Comparison of ENCODE assay signal across 24 mouse cellular contexts in the genomic region with DNA sequence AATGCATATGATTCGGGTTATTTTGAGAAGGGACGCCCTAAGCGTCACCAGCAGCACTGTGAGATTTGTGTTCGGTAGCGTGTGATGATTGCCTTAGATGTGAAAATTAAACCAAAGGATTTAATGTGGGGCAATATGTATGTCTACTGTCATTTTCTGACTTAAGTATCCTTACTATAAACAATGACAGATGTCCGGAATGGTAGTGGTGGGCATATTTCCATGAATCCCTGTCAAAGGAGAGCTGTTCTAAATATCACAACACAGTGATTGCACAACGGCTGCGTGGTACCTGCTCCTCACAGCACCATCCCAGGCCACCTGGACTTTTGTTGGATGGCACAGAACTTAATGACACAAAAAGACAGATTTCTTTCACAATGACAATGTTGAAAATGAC.
DNase-seq lines count a peak whose midpoint lies in the region; ATAC-seq and TF ChIP-seq lines count a peak whose summit lies in the region.
"Had no signal": no experiment of that assay in that cellular context is flagged by ENCODE, and none has a peak within 500 bp of the region (broad histone marks: within the 10 kb centered on the region; RNA-seq: fewer than 3 reads in every experiment).

No protein-coding gene starts in this region.

- 72% methylated on average over 8 of the region's 8 CpGs for WGBS in forebrain, embryonic 15.5 days
- 90% methylated on average over 8 of the region's 8 CpGs for WGBS in forebrain, embryonic 11.5 days
- WGBS in midbrain, embryonic 11.5 days = 92% methylated on average over 8 of the region's 8 CpGs
- 90% methylated on average over 8 of the region's 8 CpGs for WGBS in midbrain, embryonic 15.5 days
- 61% methylated on average over 8 of the region's 8 CpGs for WGBS in forebrain, postnatal 0 days
- 91% methylated on average over 8 of the region's 8 CpGs for WGBS in hindbrain, embryonic 16.5 days

- peak; percentile 48 for ATAC-seq in forebrain, embryonic 15.5 days (replicated peaks)
- ATAC-seq in forebrain, embryonic 11.5 days (replicated peaks; ENCODE audit: low FRiP score) = no peak
- ATAC-seq in midbrain, embryonic 11.5 days (ENCODE audit: low FRiP score) = no peak
- ATAC-seq in midbrain, embryonic 15.5 days (replicated peaks) = no peak
- ATAC-seq in forebrain, postnatal 0 days = peak; percentile 88
- ATAC-seq in hindbrain, embryonic 16.5 days = no peak
- ATAC-seq: CD4-positive, CD25-positive, alpha-beta regulatory T cell, adult 4 months; hindbrain, postnatal 0 days; inflammation-experienced regulatory T-cells, adult 6 months had no signal

- H3K27ac ChIP-seq in forebrain, embryonic 15.5 days (replicated peaks) = no peak overlapping the region
- no peak overlapping the region for H3K27ac ChIP-seq in forebrain, embryonic 11.5 days (ENCODE audit: low read depth, low read length)
- no peak overlapping the region for H3K27ac ChIP-seq in midbrain, embryonic 11.5 days (ENCODE audit: low read depth, low read length)
- no peak overlapping the region for H3K27ac ChIP-seq in midbrain, embryonic 15.5 days
- H3K27ac ChIP-seq in forebrain, postnatal 0 days (ENCODE audit: low read depth, low read length) = no peak overlapping the region
- H3K27ac ChIP-seq in hindbrain, embryonic 16.5 days (ENCODE audit: low read depth, low read length) = no peak overlapping the region
- H3K27ac ChIP-seq: embryonic facial prominence, embryonic 12.5 days; embryonic facial prominence, embryonic 15.5 days; heart, embryonic 15.5 days; hindbrain, embryonic 10.5 days; hindbrain, embryonic 13.5 days; hindbrain, postnatal 0 days had no signal

- no peak for DNase-seq in forebrain, embryonic 11.5 days (ENCODE audit: low spot score)
- DNase-seq in midbrain, embryonic 11.5 days (ENCODE audit: low spot score, missing footprints) = peak; percentile 39
- peak; percentile 56 for DNase-seq in forebrain, postnatal 0 days
- DNase-seq: adrenal gland, postnatal 14 days; cerebellum, adult 18-20 months; cerebellum, adult 9-10 months; cerebellum, postnatal 14 days; gastrocnemius, postnatal 10 days; gastrocnemius, postnatal 36 days; heart, postnatal 10 days; heart, postnatal 36 days; kidney, adult 18-20 months had no signal

- TF ChIP-seq CTCF in forebrain, postnatal 0 days (IDR thresholded peaks at IDR 0.05; ENCODE audit: low read depth) = no peak

- H3K27me3 ChIP-seq in forebrain, embryonic 15.5 days = no peaks in the 10 kb centered on the region
- H3K27me3 ChIP-seq in forebrain, embryonic 11.5 days (ENCODE audit: control insufficient read depth, insufficient read depth, low read length) = no peaks in the 10 kb centered on the region
- no peaks in the 10 kb centered on the region for H3K27me3 ChIP-seq in midbrain, embryonic 11.5 days (ENCODE audit: control insufficient read depth, insufficient read depth, low read length)
- no peaks in the 10 kb centered on the region for H3K27me3 ChIP-seq in midbrain, embryonic 15.5 days (replicated peaks)
- no peaks in the 10 kb centered on the region for H3K27me3 ChIP-seq in forebrain, postnatal 0 days (ENCODE audit: insufficient read depth, low read length)
- no peaks in the 10 kb centered on the region for H3K27me3 ChIP-seq in hindbrain, embryonic 16.5 days (replicated peaks; ENCODE audit: control insufficient read depth, insufficient read depth, low read length)
- H3K27me3 ChIP-seq: embryonic facial prominence, embryonic 12.5 days; embryonic facial prominence, embryonic 15.5 days; heart, embryonic 12.5 days; heart, embryonic 15.5 days; hindbrain, embryonic 13.5 days had no signal

- no peak overlapping the region for H3K9ac ChIP-seq in forebrain, embryonic 15.5 days (replicated peaks)
- H3K9ac ChIP-seq in forebrain, embryonic 11.5 days (ENCODE audit: low read length) = no peak overlapping the region
- no peak overlapping the region for H3K9ac ChIP-seq in midbrain, embryonic 11.5 days (ENCODE audit: low read length)
- no peak overlapping the region for H3K9ac ChIP-seq in midbrain, embryonic 15.5 days
- H3K9ac ChIP-seq in forebrain, postnatal 0 days = no peak overlapping the region
- no peak overlapping the region for H3K9ac ChIP-seq in hindbrain, embryonic 16.5 days (ENCODE audit: low read depth, low read length)
- H3K9ac ChIP-seq: embryonic facial prominence, embryonic 12.5 days; embryonic facial prominence, embryonic 15.5 days; heart, embryonic 12.5 days; heart, embryonic 15.5 days; hindbrain, embryonic 13.5 days had no signal

- H3K4me2 ChIP-seq in forebrain, embryonic 15.5 days (replicated peaks) = no peak overlapping the region
- H3K4me2 ChIP-seq in forebrain, embryonic 11.5 days (ENCODE audit: low read depth, low read length, severe bottlenecking) = no peak overlapping the region
- no peak overlapping the region for H3K4me2 ChIP-seq in midbrain, embryonic 11.5 days
- H3K4me2 ChIP-seq in midbrain, embryonic 15.5 days = no peak overlapping the region
- H3K4me2 ChIP-seq in forebrain, postnatal 0 days (ENCODE audit: low read depth) = no peak overlapping the region
- H3K4me2 ChIP-seq in hindbrain, embryonic 16.5 days (ENCODE audit: low read length) = no peak overlapping the region
- H3K4me2 ChIP-seq: embryonic facial prominence, embryonic 12.5 days; embryonic facial prominence, embryonic 15.5 days; heart, embryonic 12.5 days; heart, embryonic 15.5 days; hindbrain, embryonic 13.5 days had no signal

- no peaks in the 10 kb centered on the region for H3K9me3 ChIP-seq in forebrain, embryonic 15.5 days
- no peaks in the 10 kb centered on the region for H3K9me3 ChIP-seq in forebrain, embryonic 11.5 days (ENCODE audit: control insufficient read depth, low read length)
- H3K9me3 ChIP-seq in midbrain, embryonic 11.5 days (ENCODE audit: control insufficient read depth, low read length) = no peaks in the 10 kb centered on the region
- H3K9me3 ChIP-seq in midbrain, embryonic 15.5 days = no peaks in the 10 kb centered on the region
- H3K9me3 ChIP-seq in forebrain, postnatal 0 days (ENCODE audit: low read length) = no peaks in the 10 kb centered on the region
- H3K9me3 ChIP-seq in hindbrain, embryonic 16.5 days (ENCODE audit: control insufficient read depth, low read length) = no peaks in the 10 kb centered on the region
- H3K9me3 ChIP-seq: embryonic facial prominence, embryonic 15.5 days; heart, embryonic 15.5 days; hindbrain, embryonic 10.5 days; hindbrain, embryonic 13.5 days had no signal

- no peaks in the 10 kb centered on the region for H3K36me3 ChIP-seq in forebrain, embryonic 15.5 days
- H3K36me3 ChIP-seq in forebrain, embryonic 11.5 days (ENCODE audit: control insufficient read depth, insufficient read depth, low read length) = no peaks in the 10 kb centered on the region
- H3K36me3 ChIP-seq in midbrain, embryonic 11.5 days (ENCODE audit: control insufficient read depth, insufficient read depth, low read length) = no peaks in the 10 kb centered on the region
- H3K36me3 ChIP-seq in midbrain, embryonic 15.5 days (replicated peaks) = no peaks in the 10 kb centered on the region
- no peaks in the 10 kb centered on the region for H3K36me3 ChIP-seq in forebrain, postnatal 0 days (ENCODE audit: insufficient read depth)
- H3K36me3 ChIP-seq in hindbrain, embryonic 16.5 days (ENCODE audit: control insufficient read depth, insufficient read depth, low read length) = no peaks in the 10 kb centered on the region
- H3K36me3 ChIP-seq: embryonic facial prominence, embryonic 12.5 days; embryonic facial prominence, embryonic 15.5 days; heart, embryonic 12.5 days; heart, embryonic 15.5 days; hindbrain, embryonic 10.5 days; hindbrain, embryonic 13.5 days had no signal

- H3K4me3 ChIP-seq in forebrain, embryonic 15.5 days = no peak overlapping the region
- H3K4me3 ChIP-seq in forebrain, embryonic 11.5 days (ENCODE audit: low read depth, low read length) = no peak overlapping the region
- no peak overlapping the region for H3K4me3 ChIP-seq in midbrain, embryonic 11.5 days (ENCODE audit: low read depth, low read length)
- H3K4me3 ChIP-seq in midbrain, embryonic 15.5 days = no peak overlapping the region
- no peak overlapping the region for H3K4me3 ChIP-seq in forebrain, postnatal 0 days (ENCODE audit: low read depth, low read length)
- no peak overlapping the region for H3K4me3 ChIP-seq in hindbrain, embryonic 16.5 days (ENCODE audit: low read length)
- H3K4me3 ChIP-seq: embryonic facial prominence, embryonic 12.5 days; embryonic facial prominence, embryonic 15.5 days; heart, embryonic 12.5 days; heart, embryonic 15.5 days; hindbrain, embryonic 10.5 days; hindbrain, embryonic 13.5 days had no signal

- 0 out of 2 replicates have a peak, but pooled peaks cover 3% of the 10 kb centered on the region for H3K4me1 ChIP-seq in forebrain, embryonic 15.5 days
- H3K4me1 ChIP-seq in forebrain, embryonic 11.5 days (replicated peaks; ENCODE audit: control insufficient read depth, insufficient read depth, low read length) = no peaks in the 10 kb centered on the region
- H3K4me1 ChIP-seq in midbrain, embryonic 11.5 days (ENCODE audit: control insufficient read depth, insufficient read depth, low read length) = no peaks in the 10 kb centered on the region
- no peaks in the 10 kb centered on the region for H3K4me1 ChIP-seq in midbrain, embryonic 15.5 days
- 0 out of 2 replicates have a peak, but pooled peaks cover 2% of the 10 kb centered on the region for H3K4me1 ChIP-seq in forebrain, postnatal 0 days (ENCODE audit: insufficient read depth)
- no peaks in the 10 kb centered on the region for H3K4me1 ChIP-seq in hindbrain, embryonic 16.5 days (ENCODE audit: control insufficient read depth, insufficient read depth, low read depth, low read length)
- H3K4me1 ChIP-seq: embryonic facial prominence, embryonic 12.5 days; embryonic facial prominence, embryonic 15.5 days; hindbrain, embryonic 10.5 days; hindbrain, embryonic 13.5 days had no signal

Comparison
In these comparisons a context has a peak if more than half of its experiments do, and no peak if none do; other contexts are left out.
1. ATAC-seq: peak in forebrain, embryonic 15.5 days (single experiment) and forebrain, postnatal 0 days (single experiment); none in forebrain, embryonic 11.5 days (single experiment), midbrain, embryonic 11.5 days (single experiment), midbrain, embryonic 15.5 days (single experiment) and hindbrain, embryonic 16.5 days (single experiment).